In genomic region chr11:71821526-71821925, GRCm38 (mm10) we compare ENCODE assay signal across 6 mouse cellular contexts.
DNase-seq lines count a peak whose midpoint lies in the region; ATAC-seq and TF ChIP-seq lines count a peak whose summit lies in the region.
"Not testable (repeated sequence)": the region's sequence is repeated elsewhere in the genome, so short reads cannot be mapped to it uniquely, and the experiment has no call there.

No protein-coding gene starts in this region.

- not testable (repeated sequence) for H3K36me3 ChIP-seq in ES-Bruce4 (ENCODE audit: control insufficient read depth, insufficient read depth, low read length, poor library complexity, severe bottlenecking); forebrain, embryonic 14.5 days (ENCODE audit: control insufficient read depth, insufficient read depth, low read length); forebrain, postnatal 0 days (ENCODE audit: insufficient read depth)

- not testable (repeated sequence) for ATAC-seq in forebrain, embryonic 14.5 days; forebrain, postnatal 0 days

- TF ChIP-seq EP300 in ES-Bruce4 (IDR thresholded peaks at IDR 0.05; ENCODE audit: insufficient read depth, low read depth, low read length), result not testable (repeated sequence)

- not testable (repeated sequence) for H3K4me1 ChIP-seq in ES-Bruce4 (ENCODE audit: control insufficient read depth, insufficient read depth, low read length); cortical plate, adult 2 months (ENCODE audit: control insufficient read depth, insufficient read depth, low read length); forebrain, embryonic 14.5 days (ENCODE audit: control insufficient read depth, insufficient read depth, low read length); forebrain, postnatal 0 days (ENCODE audit: insufficient read depth)

- H3K9me3 ChIP-seq in ES-Bruce4 (replicated peaks; ENCODE audit: control insufficient read depth, insufficient read depth, low read length, poor library complexity, severe bottlenecking); forebrain, embryonic 14.5 days (replicated peaks; ENCODE audit: control insufficient read depth, low read length); forebrain, postnatal 0 days (ENCODE audit: low read length): not testable (repeated sequence)

- not testable (repeated sequence) for H3K9ac ChIP-seq in ES-Bruce4 (ENCODE audit: low read depth, poor library complexity, severe bottlenecking); forebrain, embryonic 14.5 days (ENCODE audit: low read length); forebrain, postnatal 0 days

- peak overlapping the region; percentile 44; the same call in 1 of the 2 replicates for H3K4me2 ChIP-seq in forebrain, embryonic 14.5 days (ENCODE audit: low read length)
- H3K4me2 ChIP-seq in forebrain, postnatal 0 days (ENCODE audit: low read depth), result peak overlapping the region; percentile 41; the same call in 1 of the 2 replicates

- peak; percentile 28 for DNase-seq in WW6 (ENCODE audit: low read depth, low spot score)
- DNase-seq in forebrain, embryonic 14.5 days (ENCODE audit: low spot score); forebrain, postnatal 0 days; layer of hippocampus, adult 2 months (ENCODE audit: low spot score in 2 of 2): not testable (repeated sequence)

- 76% methylated on average over 6 of the region's 6 CpGs for WGBS in forebrain, embryonic 14.5 days
- 76% methylated on average over 6 of the region's 6 CpGs for WGBS in forebrain, postnatal 0 days

- TF ChIP-seq POLR2A in ES-Bruce4 (IDR thresholded peaks at IDR 0.05; ENCODE audit: insufficient read depth, low read length); cortical plate, adult 2 months (IDR thresholded peaks at IDR 0.05; ENCODE audit: extremely low read depth, insufficient read depth, low read length): not testable (repeated sequence)

- H3K27me3 ChIP-seq in ES-Bruce4 (ENCODE audit: control insufficient read depth, insufficient read depth, low read length, poor library complexity, severe bottlenecking); forebrain, embryonic 14.5 days (replicated peaks; ENCODE audit: control insufficient read depth, insufficient read depth, low read length); forebrain, postnatal 0 days (ENCODE audit: insufficient read depth, low read length): not testable (repeated sequence)

- not testable (repeated sequence) for TF ChIP-seq CTCF in ES-Bruce4 (IDR thresholded peaks at IDR 0.05; ENCODE audit: low read depth, low read length); cortical plate, adult 2 months (IDR thresholded peaks at IDR 0.05; ENCODE audit: extremely low read depth, insufficient read depth, low read length); forebrain, postnatal 0 days (IDR thresholded peaks at IDR 0.05; ENCODE audit: low read depth); layer of hippocampus, adult 2 months (conservative IDR thresholded peaks at IDR 0.05)

- H3K4me3 ChIP-seq in ES-Bruce4 (ENCODE audit: low read depth, low read length), result peak overlapping the region; percentile 45
- peak overlapping the region; percentile 8; the same call in 1 of the 2 replicates for H3K4me3 ChIP-seq in cortical plate, adult 2 months (ENCODE audit: insufficient read depth, low read length)
- H3K4me3 ChIP-seq in forebrain, embryonic 14.5 days (ENCODE audit: low read depth, low read length); forebrain, postnatal 0 days (ENCODE audit: low read depth, low read length): not testable (repeated sequence)
- H3K4me3 ChIP-seq in layer of hippocampus, adult 2 months, result peak overlapping the region; percentile 22

- H3K27ac ChIP-seq in ES-Bruce4 (ENCODE audit: insufficient read depth, low read length); cortical plate, adult 2 months (ENCODE audit: insufficient read depth, low read length); forebrain, embryonic 14.5 days (ENCODE audit: low read depth, low read length); forebrain, postnatal 0 days (ENCODE audit: low read depth, low read length); layer of hippocampus, adult 2 months: not testable (repeated sequence)
